Mouse (Mus musculus) ES-Bruce4 (cell line): ENCODE measurements around the gene Sptbn4.

ENCODE experiments used
- EP300 ChIP-seq: IDR thresholded peaks from 2 replicates; pipeline ENCODE4 v1.6.1; 2011; ENCODE audit warnings: low read depth, low read length; ENCODE audit not compliant: insufficient read depth
- POLR2A ChIP-seq: IDR thresholded peaks from one replicate; pipeline ENCODE4 v1.8.1; 2011; ENCODE audit warnings: low read length; ENCODE audit not compliant: insufficient read depth

- no peak for TF ChIP-seq POLR2A
- no peak for TF ChIP-seq EP300
Measured at GRCm38 (mm10) chr7:27371715-27372462, 75.6 kb downstream of the Sptbn4 start.
